Mouse (Mus musculus): ENCODE measurements around the gene H2al1e.
"Not testable (repeated sequence)": the region's sequence is repeated elsewhere in the genome, so short reads cannot be mapped to it uniquely, and the experiment has no call there.

H2al1e gene

DNA sequence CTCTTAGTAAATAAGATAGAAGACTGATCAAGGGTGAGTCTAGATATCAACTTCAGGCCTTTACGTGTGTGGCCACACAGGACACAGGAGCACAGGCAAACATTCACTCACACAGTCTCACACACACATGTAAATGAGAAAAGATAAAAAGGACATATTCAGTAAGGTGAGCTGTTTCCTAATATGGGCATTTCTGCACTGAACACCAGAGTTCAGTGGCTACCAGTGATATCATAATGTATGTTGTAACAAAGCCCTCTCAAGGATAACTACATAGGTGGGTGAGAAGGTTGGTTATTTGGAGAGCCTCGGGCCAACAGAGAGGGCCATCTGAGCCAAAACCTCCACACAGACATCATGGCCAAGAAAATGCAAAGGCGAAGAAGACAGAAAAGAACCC, at the start of gene H2al1e:
Gene H2al1e, plus strand, starts transcription at position 301 of the 400 bp plus-strand sequence.
- DNase-seq: not testable (repeated sequence)

DNA sequence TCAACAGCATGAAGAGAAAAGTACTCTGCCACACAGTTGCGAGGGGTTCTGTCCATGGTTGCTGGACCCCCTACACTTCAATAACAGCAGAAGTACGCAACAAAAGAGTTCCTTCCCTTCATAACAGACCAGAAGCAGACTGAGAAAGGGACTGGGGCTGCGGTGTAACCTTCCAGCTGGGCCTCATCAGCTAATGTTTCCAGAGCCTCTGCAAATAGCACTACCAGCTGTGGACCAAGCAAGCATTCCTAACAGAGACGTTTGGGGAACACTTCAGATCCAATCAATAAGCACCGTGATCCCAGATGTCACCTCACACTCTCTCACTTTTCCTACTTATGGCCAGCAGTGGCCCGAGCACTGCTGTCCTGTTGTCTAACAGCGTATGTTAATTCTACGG, 46.8 kb upstream of the H2al1e start:
- DNase-seq: no peak

GRCm38 (mm10) chrX:11267791-11268190, 43.9 kb upstream of the H2al1e start:
- no peak for DNase-seq

DNA sequence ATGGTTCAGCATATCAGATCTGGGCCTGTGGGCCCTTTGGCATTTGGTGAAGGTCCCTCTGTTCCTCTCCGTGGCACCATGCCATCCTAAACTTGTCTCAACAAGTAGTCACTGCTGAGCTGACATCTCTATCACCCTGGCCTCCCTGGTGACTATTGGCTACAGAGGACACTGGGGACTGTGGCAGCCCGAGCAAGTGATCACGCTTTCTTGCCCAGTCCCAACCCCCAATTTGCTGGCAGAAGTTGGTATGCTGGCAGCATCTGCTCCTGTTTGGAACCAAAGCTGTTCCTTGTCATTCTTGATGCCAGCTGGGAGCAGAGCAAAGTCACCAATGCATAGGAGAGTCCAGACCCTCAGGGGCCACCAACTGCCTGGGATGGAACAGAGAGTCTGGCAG, 42.7 kb upstream of the H2al1e start:
- no peak for DNase-seq

DNA sequence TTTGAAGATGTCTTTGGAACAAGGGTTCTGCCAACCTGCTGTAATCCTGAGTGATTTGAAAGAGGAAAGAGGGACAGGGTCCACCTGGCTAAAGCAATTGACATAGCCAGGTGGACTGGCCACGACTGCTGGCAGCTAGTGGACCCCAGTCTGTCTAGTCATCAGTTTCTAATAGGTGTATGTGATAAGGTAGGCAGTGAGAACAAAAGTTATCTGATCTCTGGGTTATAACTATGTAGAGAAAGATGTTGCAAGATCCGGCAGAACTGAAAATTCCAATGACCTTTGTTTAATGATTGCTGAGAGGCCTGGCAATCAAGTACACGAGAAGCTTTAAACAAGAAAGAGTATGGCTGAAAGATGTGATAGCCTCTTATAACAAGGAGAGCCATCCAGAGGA, 38.5 kb upstream of the H2al1e start:
- DNase-seq: no peak

- DNase-seq: no peak
Measured at GRCm38 (mm10) chrX:11277083-11277482, 34.7 kb upstream of the H2al1e start.

DNA sequence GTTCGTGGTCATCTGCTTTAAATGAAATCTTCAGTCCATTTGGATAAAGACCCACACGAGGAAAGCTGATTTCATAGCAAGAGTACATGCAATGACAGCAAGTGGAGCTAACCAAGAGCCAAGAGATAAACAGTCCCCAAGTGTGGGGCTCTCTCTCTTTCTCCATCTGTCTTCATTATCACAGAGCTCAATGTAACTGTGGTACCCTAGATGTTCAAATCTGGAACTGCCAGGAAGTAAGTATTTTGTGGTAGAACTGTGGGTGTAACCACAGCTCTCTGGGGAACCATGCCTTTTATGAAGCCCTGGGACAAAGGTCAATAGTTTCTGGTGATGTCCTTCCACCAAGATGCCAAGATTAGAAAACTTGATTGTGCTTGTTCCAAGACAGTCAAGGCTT, 31.0 kb upstream of the H2al1e start:
- DNase-seq: no peak

- no peak for DNase-seq
Measured at GRCm38 (mm10) chrX:11288306-11288882, 23.3 kb upstream of the H2al1e start.

DNA sequence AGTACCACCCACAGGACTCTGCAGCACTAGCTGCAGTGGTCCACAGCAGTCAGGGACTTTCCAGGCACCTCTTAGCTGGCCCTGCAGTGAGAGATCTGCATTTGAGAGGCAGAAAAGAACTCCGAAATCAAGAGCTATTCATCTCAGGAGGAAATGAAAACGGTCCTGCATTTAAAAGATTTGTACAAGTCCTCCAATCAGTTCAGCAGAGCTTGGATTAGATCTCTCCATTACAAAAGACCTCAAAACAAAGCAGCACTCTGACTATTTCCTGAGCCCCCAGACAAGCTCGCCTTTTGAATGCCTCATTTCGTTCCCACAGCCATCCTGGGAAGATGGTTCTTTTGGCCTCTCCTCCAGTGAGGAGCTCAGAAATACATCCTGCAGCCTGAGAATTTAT, 22.5 kb upstream of the H2al1e start:
- no peak for DNase-seq

- DNase-seq: not testable (repeated sequence)
Measured at GRCm38 (mm10) chrX:11298957-11299356, 12.8 kb upstream of the H2al1e start, which contains the start of gene H2al1a. Gene H2al1a (plus strand): TSS chrX:11299257.

DNA sequence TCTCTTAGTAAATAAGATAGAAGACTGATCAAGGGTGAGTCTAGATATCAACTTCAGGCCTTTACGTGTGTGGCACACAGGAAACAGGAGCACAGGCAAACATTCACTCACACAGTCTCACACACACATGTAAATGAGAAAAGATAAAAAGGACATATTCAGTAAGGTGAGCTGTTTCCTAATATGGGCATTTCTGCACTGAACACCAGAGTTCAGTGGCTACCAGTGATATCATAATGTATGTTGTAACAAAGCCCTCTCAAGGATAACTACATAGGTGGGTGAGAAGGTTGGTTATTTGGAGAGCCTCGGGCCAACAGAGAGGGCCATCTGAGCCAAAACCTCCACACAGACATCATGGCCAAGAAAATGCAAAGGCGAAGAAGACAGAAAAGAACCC, 9.6 kb upstream of the H2al1e start, which contains the start of gene H2al1b:
Gene H2al1b, plus strand, starts transcription at position 301 of the 400 bp plus-strand sequence.
- DNase-seq: not testable (repeated sequence)

GRCm38 (mm10) chrX:11305355-11305754, 6.4 kb upstream of the H2al1e start, which contains the start of gene H2al1c:
Gene H2al1c (plus strand): TSS chrX:11305655.
- not testable (repeated sequence) for DNase-seq

GRCm38 (mm10) chrX:11308524-11308923, 3.2 kb upstream of the H2al1e start, which contains the start of gene H2al1d:
Gene H2al1d (plus strand): TSS chrX:11308824.
- not testable (repeated sequence) for DNase-seq

DNA sequence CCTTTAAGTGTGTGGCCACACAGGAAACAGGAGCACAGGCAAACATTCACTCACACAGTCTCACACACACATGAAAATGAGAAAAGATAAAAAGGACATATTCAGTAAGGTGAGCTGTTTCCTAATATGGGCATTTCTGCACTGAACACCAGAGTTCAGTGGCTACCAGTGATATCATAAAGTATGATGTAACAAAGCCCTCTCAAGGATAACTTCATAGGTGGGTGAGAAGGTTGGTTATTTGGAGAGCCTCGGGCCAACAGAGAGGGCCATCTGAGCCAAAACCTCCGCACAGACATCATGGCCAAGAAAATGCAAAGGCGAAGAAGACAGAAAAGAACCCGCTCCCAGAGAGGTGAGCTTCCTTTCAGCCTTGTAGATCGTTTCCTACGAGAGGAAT, 3.1 kb downstream of the H2al1e start, which contains the start of gene H2al1f:
Gene H2al1f, plus strand, starts transcription at position 301 of the 400 bp plus-strand sequence.
- DNase-seq: not testable (repeated sequence)

DNA sequence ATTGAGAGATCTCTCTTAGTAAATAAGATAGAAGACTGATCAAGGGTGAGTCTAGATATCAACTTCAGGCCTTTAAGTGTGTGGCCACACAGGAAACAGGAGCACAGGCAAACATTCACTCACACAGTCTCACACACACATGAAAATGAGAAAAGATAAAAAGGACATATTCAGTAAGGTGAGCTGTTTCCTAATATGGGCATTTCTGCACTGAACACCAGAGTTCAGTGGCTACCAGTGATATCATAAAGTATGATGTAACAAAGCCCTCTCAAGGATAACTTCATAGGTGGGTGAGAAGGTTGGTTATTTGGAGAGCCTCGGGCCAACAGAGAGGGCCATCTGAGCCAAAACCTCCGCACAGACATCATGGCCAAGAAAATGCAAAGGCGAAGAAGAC, 6.2 kb downstream of the H2al1e start, which contains the start of gene H2al1g:
Gene H2al1g, plus strand, starts transcription at position 301 of the 400 bp plus-strand sequence.
- DNase-seq: not testable (repeated sequence)

GRCm38 (mm10) chrX:11321192-11321591, 9.5 kb downstream of the H2al1e start, which contains the start of gene H2al1h:
Gene H2al1h (plus strand): TSS chrX:11321492.
- DNase-seq: not testable (repeated sequence)

DNA sequence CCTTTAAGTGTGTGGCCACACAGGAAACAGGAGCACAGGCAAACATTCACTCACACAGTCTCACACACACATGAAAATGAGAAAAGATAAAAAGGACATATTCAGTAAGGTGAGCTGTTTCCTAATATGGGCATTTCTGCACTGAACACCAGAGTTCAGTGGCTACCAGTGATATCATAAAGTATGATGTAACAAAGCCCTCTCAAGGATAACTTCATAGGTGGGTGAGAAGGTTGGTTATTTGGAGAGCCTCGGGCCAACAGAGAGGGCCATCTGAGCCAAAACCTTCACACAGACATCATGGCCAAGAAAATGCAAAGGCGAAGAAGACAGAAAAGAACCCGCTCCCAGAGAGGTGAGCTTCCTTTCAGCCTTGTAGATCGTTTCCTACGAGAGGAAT, 12.6 kb downstream of the H2al1e start, which contains the start of gene H2al1i:
Gene H2al1i, plus strand, starts transcription at position 301 of the 400 bp plus-strand sequence.
- DNase-seq: not testable (repeated sequence)

DNA sequence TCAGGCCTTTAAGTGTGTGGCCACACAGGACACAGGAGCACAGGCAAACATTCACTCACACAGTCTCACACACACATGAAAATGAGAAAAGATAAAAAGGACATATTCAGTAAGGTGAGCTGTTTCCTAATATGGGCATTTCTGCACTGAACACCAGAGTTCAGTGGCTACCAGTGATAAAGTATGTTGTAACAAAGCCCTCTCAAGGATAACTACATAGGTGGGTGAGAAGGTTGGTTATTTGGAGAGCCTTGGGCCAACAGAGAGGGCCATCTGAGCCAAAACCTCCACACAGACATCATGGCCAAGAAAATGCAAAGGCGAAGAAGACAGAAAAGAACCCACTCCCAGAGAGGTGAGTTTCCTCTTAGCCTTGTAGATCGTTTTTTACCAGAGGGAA, 15.8 kb downstream of the H2al1e start, which contains the start of gene H2al1j:
Gene H2al1j, plus strand, starts transcription at position 301 of the 400 bp plus-strand sequence.
- DNase-seq: not testable (repeated sequence)

- DNase-seq: peak; percentile 59
Measured at GRCm38 (mm10) chrX:11345762-11346161, 34.0 kb downstream of the H2al1e start.

DNA sequence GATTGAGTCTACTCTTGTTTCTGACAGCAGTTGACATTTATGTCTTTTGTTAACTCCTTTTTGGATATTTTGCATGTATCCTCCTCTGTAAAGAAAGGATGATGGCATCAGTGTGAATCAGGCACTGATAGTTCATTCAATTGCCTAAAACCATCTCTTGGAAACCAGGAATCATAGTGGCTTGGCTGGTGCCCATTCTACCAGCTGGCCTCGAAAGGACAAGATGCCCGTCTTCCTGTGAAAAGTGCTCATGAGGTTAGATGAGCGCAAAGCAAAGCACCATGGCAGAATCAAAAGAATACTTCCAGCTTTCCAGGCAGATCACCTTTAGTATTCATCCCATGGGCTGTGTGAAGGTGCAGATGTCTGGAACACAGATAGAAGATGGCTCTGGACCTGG, 35.0 kb downstream of the H2al1e start:
- no peak for DNase-seq

- no peak for DNase-seq
Measured at GRCm38 (mm10) chrX:11360823-11361222, 49.1 kb downstream of the H2al1e start.

DNA sequence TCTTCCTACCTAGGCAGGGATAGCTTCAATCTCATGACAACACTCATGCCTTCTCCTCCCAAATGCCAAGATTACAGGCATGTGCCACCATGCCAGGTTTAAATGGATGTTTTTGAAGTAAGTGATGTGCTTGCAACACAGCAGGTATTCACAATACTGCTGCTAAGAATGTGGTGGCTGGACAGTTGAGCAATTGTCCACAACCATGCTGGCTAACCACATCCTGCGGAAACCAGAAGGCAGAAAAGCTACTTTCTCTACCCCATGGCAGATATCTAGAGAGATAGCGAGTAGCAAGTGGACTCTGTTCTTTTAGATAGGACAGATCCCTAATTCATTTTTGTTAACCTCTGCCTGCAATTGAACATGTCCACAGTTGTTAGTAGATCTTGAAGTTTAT, 49.5 kb downstream of the H2al1e start:
- no peak for DNase-seq

All from embryo, embryonic 11 days (tissue).